Mouse (Mus musculus): ENCODE measurements at regions not wholly inside any gene's neighbourhood (a gene's known extent, or its start where the extent isn't known, plus 50 kb on each side); places are given as distances from the start of the nearest gene placed in this dataset.

DNA sequence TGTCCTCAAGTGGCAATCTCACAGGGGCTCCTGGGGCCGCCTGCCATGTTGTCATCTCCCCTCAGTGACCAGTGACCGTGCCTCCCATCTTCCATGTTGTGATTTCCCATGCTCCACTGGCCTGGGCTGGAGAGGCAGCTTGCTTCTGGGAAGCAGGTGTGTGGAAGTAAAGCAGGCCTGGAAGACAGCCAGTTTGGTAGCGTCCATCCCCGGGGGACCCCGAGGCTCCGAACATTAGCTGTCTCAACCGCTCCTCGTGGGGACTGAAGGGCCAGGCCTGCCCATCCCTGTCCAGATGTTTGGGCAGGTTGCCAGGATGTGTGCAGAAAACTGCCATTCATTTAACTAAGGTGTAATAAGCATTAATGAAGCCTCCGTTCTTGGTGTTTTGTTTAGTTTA is 307.1 kb upstream of the 3110018I06Rik start:
- TF ChIP-seq POLR2A (IDR thresholded peaks at IDR 0.05; ENCODE audit: borderline replicate concordance, insufficient read depth, low read length), result no peak
- no peak for TF ChIP-seq CTCF (IDR thresholded peaks at IDR 0.05; ENCODE audit: borderline replicate concordance, insufficient read depth, low read depth, low read length)

Measured in cerebellum, adult 2 months (tissue).